Mouse (Mus musculus) natural killer cell, adult 2 months (primary cell): ENCODE data around the gene Ncapd3.
A peak's percentile ranks its signal among the peaks of the same experiment; 100 is the strongest.

Experiments used
- DNase-seq, 2 experiments: peaks; one replicate each; pipeline ENCODE4 v3.0.0; 2022; ENCODE audit warnings: low spot score in 2 of 2

The Ncapd3 gene

DNA sequence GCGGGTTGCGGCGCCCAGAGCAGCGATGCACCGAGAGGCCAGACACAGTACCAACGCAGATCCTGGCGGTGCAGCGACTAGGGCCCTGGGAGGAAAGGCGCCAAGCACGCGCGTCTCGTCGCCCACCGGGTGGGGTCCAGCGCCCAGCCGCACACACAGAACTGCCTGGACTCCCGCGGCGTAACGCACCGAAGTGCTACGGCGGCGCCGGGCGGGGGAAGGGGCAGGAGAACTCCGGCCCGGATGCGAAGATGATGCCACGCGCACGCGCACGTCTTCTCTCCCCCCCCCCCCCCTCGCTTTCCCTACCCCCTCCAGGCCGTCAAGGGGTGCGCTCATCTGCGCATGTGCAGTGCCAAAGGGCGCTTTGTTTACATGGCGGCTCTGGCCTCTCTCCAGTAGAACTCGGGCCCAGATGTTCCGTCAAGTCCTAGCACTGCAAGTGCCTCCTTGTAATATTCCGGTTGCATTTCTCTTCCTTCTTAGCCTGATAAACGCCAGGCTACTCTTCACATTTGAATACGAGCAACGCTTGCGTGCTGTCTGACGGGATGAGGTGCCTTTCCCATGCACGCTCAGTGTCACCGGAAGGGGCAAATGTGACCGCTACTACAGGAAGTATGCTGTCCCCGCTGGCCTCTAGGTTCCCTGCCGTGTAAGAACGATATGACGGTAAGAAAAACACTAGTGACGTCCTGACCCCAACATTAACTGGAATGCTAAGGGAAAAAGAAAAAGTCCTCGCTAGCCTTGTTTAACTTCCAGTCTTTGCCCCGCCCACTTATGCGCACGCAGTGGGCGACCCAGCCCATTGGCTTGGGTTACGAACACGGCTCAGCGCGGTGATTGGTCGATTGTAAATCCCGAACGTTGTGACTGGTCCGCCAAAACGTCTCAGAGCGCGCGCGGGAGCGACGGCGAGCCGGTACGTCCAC is at the start of gene Ncapd3, which contains the start of gene Vps26b:
TSS of gene Ncapd3 (plus strand) at position 348 of the 935 bp plus-strand sequence.
TSS of gene Vps26b (minus strand) at position 238 of the 935 bp plus-strand sequence.
- peak; percentile 91 to 93 for DNase-seq

DNA sequence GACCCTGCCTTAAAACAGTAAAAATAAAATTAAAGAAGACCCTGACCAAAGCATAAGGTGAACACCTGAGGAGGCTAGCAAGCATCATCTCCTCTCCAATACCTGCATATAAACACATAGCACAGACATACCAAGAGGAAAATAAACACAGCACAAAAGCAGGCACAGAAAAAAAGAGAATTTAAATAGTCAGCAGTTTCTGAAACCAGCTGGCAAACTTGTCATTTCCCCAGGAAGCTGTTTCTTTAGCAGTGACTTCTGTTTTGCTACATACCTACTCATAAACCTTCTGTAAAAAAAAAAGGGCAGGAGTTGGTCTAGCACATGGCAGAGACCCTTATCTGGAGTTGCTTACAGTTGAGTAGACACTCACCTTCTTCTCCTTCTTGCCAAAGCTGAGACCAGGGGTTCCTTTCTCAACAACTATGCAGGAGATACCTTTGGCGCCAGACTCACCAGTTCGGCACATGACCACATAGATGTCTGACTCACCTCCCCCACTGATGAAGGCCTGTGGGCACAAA is 44.8 kb upstream of the Ncapd3 start:
- no peak for DNase-seq

DNA sequence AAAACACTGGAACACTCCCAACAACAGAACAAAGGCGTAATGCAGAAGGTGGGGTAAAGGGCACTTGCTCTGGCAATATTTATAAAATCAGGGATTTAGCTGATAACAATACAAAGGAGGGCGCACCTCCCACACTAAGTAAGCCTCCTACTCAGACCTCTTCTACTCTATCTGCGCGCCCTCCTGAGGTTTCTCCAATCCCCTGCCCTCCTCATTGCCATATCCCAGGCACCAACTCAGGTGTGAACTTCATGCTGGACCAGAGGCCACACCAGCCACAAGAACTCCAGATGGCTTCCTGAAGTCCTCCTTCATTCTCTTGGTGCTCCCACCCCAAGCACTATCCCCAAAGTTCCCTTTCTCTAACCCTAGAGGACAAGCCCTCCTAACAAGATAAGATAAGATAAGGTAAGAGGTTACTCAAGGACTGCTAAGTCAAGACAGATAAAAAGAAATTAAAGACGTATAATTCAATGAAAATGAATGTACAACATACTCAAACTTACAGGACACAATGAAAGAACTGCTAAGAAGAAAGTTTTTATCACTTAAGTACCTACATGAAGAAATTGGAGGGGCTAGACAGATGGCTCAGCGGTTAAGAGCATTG is 44.2 kb upstream of the Ncapd3 start:
- DNase-seq: no peak

DNA sequence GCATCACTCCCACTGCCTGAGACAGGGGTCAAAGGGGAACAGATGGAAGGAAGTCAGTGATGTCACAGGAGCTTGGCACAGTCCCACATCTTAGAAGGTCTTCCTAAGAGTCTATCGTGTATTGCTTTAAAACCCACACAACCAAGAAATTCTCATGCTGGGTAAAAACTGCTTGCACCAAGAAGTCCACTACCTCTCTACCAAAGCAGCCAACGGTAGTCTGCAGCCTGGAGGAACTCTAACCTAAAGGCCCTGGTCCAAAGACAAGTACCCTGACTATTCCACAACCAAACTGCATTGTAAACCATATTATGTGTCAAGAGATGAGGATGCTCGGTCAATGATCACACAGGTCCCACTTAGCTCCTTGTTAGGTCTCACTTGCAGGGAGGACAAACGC is 39.8 kb upstream of the Ncapd3 start:
- DNase-seq: no peak

DNA sequence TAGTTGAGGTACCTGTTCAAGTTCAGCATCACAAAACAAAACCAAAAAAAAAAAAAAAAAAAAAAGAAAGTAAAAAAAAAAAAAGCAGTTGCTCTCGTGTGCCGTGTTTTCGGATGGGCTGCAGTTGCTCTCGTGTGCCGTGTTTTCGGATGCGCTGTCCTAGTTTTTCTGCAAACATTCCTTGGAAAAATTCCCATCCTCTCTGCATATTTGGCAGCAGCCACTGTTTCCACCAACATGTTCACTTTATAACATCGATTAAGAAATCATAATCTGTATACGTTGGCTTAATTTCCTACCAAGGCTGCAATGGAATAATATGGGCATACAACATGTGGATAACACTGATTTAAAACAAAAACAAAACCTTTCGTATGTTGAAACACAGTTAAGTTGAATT is 36.9 kb upstream of the Ncapd3 start:
- no peak for DNase-seq

DNA sequence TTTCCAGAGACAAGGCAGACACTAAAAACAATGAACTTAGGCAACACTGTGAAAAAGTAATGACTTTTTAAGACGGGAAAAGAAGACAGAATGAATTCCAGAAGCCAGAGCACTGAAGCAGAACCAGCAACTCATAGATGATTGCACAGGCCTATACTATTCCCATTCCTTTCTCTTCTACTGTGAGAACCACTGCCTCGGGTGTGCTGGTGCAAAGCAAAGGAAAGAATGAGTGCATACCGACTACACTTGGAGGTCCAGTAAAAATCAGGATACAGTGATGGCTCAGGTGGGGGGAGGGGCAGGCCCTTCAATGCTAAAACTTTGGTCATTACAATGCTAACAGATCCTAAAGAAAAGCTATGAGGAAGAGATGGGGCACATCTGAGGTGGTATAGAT is 36.1 kb upstream of the Ncapd3 start:
- DNase-seq: no peak

DNA sequence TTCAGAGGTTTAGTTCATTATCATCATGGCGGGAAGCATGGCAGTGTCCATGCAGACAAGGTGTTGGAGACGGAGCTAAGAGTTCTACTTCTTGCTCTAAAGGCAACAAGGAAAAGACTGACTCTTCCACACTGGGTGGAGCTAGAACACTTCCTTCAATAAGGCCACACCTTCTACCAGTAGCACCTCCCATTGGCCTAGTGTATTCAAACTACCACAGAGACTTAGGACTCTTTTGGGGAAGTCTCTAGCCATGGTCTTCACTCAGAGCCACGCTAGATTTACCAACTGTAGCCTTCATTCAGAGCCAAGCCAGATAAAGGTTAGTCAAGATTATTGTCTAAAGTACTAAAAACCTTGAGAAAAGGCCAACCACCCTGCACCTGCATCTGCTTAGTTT is 32.9 kb upstream of the Ncapd3 start:
- DNase-seq: no peak

DNA sequence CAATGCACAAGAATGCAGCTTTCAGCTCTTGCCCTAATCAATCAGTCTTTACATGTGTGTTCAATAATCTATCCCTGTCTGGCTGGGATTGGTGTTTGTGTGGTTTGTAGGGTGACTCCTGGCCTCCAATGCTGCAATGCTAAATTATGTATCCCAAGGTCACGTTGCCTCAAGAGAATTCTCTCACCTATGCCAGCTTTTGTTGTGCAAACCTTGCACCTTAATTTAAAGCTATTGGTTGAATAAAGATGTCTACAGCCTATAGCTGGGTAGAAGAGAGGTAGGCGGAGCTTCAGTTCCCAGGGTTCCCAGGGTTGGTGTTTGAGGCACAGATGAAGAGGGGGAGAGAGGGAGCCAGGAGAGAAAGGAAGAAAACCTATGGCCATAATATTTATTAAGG is 32.5 kb upstream of the Ncapd3 start:
- no peak for DNase-seq

DNA sequence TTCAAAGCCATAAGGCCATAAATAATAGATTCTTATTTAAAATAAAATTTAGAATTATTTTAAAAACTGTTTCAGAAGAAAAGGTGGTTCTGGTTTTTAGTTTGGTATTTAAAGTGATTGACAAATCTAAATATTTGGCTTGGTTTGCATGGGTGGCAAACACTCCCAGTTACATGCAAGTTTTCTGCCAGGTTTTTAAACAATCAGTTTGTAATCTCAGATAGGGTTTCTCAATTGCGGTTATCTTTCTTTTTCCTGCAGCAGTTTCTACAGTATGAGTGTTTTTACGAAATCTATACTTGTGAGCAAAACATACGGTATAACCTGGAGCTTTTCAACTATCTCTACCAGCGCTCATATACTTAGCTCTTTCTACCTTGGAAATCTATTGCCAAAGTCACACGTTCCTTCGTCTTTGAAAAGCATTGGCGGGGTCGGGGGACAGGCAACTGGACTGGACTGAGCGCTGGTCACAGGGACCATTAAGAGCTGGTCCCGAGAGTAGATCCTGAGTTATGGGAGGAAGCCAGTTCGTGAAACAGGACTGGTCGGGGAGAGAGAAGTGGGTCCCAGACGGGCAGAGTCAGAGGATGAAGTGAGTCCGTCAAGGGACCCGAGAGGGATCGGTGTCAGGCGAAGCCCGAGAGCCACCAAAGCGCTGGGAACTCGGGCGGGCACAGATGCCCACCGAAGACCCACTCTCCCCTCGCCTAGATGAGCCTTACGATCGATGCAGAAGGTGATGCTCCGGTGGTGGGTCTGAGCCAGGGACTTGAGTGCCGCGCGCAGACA is 31.1 kb upstream of the Ncapd3 start:
- no peak for DNase-seq

DNA sequence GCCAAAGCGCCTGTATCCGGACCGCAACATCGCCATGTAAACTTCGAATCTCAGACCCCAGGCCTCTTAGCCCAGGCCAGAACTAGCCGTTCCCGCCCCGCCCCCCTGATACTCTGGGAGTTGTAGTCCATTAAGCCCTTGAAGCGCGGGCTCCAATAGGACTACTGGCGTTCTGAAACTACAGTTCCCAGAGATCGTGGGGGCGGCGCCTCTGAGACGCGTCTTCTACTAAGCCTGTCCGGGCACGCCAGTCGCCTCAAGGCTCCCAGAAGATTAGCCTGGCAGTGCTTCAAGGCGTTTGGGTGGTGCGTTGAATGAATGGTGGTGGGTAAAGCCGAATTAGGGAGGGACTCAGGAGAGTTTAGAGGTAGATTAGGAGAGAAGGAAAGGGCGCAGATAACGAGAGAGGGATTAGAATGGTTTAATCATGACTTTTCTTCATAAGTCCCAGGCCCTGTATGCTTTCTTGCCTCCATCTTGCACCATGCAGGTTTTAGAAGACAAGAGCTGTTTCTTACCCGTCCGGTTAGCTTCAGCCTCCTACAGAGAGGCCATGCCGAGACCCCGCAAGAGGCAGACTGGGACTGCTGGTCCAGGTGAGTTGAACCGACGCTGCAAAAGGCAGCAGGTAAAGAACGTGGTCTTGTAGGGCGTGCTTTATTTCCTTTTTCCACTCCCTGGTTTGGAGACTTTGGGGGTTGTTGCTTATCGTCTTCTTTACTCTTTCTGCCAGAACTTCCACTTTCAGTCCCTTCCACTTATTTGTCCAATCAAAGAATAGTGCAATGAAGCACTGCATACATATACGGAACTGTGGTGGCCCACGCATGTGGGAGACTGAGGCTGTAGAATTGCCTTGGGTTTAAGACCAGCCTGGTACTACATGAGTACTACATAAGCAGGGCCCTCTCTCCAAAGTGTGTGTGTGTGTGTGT is 30.2 kb upstream of the Ncapd3 start, which contains the start of the genes Acad8 and Thyn1:
TSS of gene Acad8 (minus strand) at position 106 of the 935 bp plus-strand sequence.
TSS of gene Thyn1 (plus strand) at position 250 of the 935 bp plus-strand sequence.
- peak; percentile 90 to 91 for DNase-seq

DNA sequence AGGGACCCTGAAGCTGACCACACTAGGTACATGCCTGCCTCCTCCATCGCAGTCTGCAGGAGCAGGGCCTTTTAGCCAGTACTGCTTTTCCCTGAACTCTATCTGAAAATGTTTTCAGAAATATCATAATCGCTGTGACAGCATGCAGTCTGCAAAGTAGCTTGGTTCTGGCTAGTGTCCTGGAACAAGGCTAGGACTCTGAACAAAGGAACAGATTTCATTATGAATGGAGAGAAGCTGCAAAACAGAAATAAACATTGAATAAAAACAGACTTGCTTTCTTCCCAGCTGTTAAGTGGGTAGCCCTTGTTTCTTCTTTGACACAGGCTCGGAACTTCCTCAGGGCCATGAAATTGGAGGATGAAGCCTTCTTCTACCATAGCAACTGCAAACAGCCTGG is 24.7 kb upstream of the Ncapd3 start:
- no peak for DNase-seq

DNA sequence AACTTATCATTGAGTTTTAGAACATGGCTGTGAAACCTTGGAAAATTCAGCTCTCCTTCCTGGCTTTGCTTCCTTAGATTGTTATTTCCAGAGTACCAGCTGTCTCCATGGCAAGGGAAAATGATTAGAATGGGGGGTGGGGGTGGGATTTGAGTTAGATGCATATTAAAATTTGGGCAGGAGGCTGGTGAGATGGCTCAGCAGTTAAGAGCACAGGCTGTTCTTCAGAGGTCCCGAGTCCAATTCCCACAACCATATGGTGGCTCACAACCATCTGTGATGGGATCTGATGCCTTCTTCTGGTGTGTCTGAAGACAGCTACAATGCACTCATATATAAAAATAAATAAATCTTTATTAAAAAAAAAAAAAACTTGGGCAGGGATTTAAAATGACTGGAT is 24.0 kb upstream of the Ncapd3 start:
- no peak for DNase-seq

DNA sequence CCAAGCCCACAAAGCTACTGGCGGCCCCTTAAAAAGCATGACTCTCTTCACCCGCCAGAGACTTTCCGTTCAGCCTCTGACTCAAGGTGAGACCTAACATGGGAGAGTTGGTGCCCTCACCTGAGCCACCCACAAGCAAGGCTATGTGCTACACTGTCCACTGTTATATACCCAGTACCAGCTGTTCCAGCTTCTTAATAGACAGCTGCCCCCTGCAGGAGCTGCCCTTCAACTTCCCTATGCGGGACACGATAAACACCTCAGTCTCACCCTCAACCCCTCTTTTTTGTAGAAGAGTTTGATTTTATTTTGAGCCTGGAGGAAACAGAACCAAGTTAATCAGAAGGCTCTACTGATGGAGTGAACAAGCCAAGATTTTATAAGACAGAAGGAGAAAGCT is 23.1 kb upstream of the Ncapd3 start:
- DNase-seq: no peak

DNA sequence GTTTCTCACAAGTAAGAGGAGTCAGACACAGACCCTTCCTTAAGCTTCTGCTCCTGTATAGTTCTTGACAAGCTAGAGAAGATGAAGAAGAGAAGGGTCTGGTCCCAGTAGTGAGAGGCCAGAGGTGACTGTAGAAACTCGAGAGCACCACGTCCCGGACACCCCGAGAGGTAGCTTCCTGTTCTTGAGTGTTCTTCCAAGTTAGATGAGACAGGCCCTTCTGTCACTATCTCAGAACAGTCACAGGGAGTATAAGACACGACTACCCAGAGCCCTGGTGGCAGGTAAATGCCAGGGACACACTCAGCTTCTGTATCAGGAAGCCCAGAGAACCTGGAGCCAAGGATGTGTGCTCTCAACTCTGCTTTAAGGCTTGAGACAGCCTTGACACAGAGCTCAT is 20.7 kb upstream of the Ncapd3 start:
- no peak for DNase-seq

DNA sequence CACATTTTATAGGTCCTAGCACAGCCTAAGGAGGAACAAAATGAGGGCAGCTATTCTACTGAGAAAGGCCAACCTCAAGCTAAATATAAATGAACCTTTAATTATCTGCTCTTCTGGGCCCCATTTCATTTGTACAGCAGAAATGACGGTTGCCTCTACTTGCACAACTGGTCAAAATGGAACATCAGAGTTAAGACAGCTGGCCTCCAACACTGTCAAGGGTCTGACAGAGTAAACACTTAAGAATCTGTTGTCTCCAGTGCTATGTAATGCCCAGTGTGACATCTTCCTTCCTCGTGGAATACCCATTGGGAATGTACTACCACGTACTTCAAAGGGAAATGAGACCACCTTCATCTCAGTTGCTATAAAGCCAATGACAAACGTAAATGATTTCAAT is 18.4 kb upstream of the Ncapd3 start:
- no peak for DNase-seq

DNA sequence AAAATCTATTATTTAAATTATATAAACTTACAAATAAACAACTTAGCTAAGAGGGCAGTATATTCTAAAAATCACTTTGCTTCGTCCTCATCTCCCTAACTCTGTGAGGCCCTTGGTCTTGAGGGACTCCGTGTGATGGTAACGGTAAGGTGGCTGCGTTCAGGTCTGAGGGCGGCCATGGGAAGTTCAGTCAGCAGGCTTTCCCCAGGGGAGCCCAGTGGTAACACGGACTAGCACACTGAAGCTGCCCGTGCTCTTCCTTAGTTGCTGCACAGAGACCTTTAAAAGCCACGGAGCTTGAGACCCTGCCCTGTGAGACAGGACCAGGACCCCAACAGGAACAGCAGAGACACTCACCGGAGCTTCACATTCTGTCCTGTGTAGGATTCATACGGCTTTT is 11.0 kb upstream of the Ncapd3 start:
- DNase-seq: peak in 1 of 2 experiments; percentile 17

DNA sequence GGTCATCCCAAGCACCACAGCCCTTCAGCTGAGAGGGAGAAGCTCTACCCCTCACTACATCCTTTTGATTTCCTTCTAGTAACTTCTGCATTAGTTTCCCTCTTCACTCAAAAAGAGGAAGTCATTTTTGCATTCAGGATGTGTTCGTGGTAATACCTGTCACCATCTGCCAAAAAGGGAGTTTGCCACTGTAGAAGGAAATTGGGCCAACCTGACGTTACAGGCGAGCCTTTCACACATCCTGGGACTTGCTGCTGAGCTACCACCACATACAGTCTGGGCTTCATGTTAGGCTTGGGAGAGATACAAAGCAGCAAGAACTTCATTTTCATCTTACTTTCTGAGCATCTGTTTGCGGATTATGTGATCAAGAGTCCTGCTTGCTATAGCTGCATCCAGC is 6.3 kb upstream of the Ncapd3 start:
- DNase-seq: peak in 1 of 2 experiments; percentile 41

DNA sequence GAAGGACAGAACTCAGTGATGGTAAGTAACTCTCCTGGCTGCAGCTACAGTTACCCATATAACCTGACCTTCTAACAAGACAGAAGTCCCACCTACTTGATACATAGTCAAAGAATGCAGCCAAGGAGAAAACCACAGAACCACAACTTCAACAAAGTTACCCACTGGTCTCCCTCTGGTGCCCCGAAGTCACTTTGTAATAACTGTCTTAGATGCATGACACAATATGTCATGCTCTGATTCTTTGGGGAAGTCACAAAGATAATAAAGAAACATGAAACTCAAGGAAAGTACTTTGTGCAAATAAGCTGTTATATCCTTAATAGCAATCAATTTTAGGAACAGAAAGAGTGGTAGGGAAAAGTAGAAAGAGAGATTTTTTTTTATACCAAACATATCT is 3.3 kb upstream of the Ncapd3 start:
- DNase-seq: peak in 1 of 2 experiments; percentile 64

DNA sequence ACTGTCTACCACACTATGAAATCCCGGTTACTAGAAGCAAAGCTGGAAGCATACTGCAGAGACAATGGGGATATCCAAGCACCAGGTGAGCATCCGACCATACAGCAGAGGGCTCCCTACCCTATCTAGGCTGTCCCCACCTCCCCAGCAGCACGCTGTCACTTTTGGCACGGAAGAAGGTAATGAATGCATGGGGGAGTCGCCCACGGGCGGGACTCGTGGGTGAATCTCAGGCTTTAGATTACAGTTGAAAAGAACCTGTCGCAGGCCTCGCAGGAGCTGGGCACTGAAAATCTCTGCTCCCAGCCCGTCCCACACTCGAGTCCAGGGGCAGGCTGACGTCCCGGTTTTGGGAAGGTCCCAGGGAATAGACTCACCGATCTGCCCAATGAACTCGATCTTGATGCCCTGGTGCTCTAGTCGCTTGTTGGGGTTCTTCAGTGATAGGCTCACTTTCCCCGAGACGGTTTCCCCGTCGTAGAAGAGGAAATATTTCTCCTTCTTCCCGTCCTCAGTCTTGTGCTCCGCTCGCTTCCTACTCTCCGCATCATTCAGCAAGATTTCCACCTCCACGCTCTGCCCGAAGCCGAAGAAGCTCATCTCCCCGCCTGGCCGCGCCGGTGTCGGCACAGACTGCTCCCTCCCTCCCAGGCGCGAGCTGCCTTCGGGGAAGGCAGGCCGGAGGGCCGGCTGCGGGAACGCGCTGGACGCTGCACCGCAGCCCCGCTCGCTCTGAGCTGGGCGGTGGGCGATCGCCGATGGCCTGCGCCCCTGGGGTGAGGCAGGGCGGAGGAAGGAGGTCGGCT is 750 bp upstream of the Ncapd3 start:
- peak; percentile 21 to 31 for DNase-seq

DNA sequence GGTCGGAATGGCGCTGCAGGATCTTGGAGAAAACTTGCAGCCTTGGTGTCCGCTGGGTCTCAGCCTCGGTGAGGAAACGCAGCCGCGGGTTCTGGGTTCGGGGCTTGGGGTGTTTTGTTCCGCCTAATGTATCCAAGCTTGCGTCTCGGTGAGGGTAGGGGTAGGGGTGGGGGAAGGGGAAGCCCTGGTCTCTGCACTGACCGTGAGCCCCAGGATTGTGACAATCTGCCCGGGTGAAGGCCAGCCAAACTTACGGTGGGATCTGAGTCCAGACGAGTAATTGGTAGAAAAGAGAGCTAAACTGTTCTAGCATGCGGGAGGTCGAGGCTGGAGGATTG is 757 bp downstream of the Ncapd3 start:
- no peak for DNase-seq
